Mouse (Mus musculus): ENCODE data around the gene Tmem267.

DNA sequence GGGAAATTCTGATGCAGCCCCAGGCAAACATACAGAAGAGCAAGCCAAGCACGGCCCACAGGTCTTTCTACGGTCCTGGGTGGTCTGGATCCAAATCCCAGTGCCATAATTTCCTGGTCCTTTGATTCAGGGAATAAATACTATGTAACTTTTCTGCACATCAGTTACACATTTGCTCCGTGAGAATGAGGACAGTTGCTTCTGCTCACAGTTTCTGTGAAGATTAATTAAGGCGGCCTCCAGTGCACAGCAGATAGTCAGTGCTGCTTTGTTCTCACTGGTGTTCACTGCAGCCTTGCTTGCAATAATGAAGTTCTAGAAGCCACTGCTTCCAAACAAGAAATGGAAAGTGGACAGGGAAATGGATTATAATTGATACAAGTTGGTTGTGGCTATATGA is 150.0 kb downstream of the Tmem267 start:
- TF ChIP-seq TAL1 (IDR thresholded peaks at IDR 0.05; ENCODE audit: low read length) (no peak), GATA1 (IDR thresholded peaks at IDR 0.05; ENCODE audit: low read length) (no peak)
